Mouse (Mus musculus) cerebellum, postnatal 25 days (tissue): ENCODE data around the gene Tnnt3.

Source experiments
- DNase-seq, 2 experiments: peaks; one replicate each; pipeline ENCODE4 v3.0.0; 2021; ENCODE audit warnings: mixed read lengths in 2 of 2

Tnnt3 gene

DNA sequence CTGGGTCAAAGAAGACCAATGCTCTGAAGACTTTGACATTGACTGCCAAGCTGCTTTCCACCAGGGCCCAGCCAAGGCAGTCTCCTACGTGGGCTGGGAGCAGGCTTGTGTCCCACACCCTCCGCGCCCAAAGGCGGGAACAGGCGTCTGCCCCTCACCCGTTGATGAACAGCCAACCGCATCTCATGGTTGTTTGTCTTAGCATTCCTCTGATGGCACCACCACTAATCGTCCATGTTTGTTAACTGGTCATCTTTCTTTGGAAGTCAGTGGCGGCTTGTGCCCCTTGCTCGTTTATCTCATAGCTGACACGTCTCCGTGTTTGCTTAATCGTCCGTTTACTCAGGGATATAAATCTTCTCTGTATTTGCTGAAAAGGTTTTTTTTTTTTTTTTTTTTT is 10.9 kb downstream of the Tnnt3 start:
- DNase-seq = no peak

DNA sequence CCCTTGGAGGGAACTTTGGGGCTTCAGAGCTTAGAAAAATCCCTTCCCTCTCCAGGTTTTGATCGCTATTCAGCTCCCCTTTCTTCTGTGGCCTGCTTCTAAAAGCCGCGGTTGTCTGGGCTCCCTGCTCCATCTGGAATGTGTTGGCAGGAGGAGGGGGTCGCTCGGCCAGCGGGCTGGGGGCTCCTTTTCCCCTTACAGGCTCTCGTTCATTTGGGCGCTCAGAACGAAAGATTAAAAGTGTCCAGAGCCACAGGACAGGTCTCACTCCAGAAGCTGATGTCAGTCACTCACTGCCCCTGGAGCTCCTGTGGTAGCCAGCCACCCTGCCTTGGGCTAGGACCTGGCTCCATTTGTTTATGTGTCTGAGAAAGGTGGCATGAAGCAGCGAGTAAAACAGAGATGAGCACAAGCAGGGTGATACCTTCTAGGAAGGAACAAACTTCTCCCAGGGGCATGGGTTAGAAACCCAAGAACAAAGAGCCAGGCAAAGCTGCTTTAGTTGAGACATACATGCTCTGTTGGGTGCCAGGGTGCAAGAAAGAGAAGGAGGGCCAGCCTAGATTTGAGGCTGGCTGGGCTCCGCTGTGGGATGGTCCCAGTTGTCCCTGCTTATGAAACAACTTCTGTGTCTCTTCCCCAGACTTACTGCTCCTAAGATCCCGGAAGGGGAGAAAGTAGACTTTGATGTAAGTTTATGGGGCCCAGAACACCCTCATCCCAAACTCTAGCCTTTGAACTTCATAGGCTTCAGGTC is 11.6 kb downstream of the Tnnt3 start:
- no peak for DNase-seq

DNA sequence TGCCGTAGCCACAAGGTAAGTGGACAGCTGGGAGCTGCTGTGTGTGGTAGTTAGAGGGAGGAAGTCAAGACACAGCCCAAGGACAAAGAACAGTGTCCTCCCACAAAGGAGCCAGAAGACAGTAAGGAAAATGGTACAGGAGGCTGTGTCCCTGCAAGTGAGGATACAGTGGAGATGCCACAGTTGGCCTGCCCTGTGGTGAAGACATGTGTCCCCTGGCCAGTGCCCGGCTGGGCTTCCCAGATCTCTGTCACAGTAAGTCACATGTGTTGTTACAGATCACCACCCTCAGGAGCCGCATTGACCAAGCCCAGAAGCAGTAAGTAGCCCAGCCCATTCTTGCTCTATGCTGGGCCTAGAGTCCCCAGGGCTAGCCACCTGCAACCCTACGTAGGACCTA is 15.4 kb downstream of the Tnnt3 start:
- no peak for DNase-seq

DNA sequence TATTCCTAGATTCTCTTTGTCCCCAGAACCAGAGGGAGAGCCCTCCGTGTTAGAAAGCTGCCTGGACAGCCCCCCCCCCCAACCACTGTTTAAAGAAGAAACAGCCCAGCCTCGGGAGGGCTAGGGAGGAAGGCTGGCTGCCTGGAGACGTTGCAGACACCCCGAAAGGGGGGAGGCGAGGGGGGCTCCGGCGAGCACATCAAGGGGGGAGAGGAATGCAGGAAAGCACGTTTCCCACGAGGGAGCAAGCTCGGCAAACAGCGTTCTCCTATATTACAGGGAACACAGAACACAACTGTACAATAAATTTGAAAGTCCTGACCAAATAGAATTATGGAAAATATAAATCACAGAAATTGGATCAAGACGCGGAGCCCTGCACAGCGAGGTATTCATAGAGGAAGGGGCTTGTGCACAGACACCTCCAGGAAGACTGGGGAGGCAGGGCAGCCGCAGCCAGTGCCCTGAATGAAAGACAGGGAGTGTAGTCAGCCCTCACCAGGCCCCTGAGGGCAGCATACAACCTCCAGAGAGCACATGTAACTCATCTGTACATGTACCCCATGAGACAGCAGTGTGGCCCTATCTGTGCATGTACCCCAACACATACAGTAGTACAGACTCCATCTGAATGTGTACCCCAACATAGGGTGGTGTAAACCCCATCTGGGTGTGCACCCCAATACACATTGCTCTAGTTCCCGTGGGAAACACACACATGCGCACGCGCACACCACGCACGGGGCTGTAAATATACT is 17.8 kb downstream of the Tnnt3 start:
- DNase-seq = no peak

DNA sequence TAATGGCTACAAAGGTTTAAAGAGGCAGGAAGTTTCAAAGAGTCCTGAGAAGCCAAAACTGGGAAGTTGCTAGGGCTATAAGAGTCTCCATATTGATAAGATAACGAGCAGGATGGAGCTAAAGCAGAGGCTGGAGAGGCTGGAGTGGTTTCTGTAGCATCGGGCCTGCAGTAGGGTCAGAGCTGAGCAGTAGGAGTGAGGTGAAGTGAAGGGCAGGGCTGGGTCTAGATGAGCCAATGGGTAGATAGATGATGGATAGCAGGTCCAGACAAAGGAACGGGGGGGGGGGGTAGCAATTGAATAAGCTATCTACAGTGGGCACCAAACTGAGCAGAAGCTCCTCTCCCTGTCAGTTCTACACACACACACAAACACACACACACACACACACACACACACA is 18.9 kb downstream of the Tnnt3 start:
- DNase-seq = no peak

DNA sequence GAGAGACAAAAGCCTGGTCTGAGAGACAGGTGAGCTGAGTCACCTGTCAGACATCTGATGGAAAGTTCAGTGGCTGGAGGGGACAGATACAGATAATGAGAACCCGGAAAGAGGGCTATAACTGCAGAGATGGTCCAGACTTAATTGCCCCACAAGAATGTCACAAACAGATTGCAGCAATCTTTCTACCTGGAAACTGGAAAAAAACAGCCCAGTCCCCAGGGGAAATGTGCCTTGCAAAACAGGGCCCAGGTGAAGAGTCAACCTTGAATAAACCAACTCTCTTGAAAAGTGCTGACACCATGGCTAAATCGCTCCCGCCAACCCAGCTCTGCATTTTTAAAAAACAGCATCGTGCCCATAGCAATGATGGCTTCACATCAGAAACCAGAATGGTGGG is 21.7 kb downstream of the Tnnt3 start:
- no peak for DNase-seq

DNA sequence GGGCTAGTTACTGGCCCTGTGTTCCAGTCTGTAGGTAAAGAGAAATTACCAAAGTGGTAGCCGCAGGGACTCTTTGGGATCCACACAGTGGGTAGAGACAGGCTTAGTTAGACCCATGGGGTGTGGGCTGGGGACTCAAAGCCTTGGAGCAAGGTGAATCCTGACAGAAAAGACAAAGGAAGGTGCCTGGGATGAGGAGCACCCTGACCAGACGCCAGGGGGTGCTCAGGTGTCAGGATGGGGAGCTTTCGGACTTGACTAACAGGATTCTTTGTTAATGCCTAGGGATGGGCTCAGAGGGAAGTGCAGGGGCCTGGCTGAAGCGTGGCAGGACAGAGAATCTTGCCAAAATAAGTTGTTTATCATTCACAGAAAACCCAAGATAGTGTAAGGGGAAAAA is 23.7 kb downstream of the Tnnt3 start:
- peak in 1 of 2 experiments; percentile 59 for DNase-seq

DNA sequence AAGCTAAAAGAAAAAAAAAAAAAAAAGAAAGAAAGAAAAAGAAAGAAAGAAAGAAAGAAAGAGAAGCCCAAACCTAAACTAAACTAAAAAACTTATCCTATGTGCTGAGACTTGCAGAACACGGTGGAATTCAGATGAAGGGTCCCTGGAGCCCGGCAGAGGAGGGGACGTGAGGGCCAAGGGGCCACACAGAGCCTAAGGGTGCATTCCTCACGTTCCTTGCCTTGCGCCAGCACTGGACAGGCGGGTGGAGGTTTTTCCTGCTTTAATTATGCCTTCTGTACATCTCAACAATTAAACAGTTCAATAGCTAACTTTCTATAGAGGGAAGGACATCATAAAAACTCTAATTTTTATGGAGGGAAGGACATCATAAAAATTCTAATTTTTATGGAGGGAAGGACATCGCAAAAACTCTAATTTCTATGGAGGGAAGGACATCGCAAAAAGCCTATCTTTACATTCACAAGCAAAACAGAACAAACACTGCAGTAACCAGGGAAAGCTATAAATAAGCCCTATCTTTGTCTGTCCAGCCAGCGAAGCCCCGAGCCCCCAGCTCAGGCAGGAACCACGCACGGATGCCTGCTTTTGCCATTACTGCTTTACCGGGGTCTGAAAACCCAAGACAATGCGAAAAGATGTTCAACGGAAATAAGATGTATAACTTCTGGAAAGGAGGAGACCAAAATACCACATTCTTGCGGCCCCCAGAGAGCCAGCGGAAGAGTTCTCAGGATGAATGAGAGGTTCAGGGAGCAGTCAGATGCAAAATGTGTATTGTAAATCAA is 24.8 kb downstream of the Tnnt3 start:
- no peak for DNase-seq

DNA sequence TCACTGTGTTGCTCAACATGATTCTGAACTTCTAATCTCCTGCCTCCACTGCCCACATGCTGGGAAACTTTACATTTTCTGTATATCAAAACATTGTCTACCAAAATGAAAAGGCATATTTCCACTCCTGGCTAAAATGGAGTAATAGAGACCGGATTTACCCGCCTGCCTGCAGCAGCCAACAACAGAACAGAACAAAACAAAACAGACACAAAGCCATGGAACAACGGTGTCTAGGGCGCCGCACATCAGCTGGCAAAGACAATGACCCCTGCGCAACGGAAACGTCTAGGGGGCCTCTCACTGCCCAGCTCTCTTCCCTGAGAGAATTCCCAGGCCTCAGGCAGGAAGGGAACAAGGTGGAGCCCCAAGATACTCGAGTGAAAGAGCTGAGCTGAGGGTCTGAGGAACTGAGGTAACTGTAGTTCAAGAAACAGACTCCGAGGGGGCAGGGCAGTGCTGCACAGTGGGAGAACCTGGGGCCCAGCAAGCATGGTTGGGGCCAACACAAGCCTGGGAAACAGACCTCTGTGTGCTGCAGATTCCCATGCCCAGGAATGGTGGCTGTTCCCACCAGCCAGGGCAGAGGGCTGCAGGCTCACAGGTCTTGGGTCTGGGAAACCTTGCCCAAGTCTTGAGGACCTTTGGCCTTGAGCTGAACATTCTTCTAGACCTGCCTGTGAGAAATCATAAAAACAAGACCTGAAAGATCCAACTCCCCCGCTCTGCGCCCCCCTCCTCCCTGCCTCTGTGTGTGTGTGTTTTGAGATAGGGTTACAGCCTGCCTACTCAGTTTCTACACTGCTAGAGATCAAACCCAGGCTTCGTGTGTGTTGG is 26.9 kb downstream of the Tnnt3 start:
- DNase-seq = no peak

DNA sequence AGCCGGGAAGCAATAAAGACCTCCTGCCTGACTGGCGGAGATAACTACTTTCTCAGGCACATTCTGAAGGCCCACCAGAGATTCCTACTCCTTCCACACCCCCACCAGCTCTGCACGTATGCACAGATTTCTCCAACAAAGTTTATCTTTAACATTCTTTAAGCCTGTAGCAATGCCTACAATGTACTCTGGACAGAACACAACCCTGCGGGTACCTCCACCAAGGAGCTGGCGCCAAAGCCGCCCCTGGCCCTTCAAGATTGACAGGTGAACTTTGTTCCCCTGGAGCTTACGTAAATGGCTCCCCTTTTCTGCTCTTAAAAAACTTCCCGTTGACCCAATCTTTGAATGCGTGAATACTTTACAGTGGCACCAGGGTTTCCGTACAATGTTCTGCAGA is 30.7 kb downstream of the Tnnt3 start:
- no peak for DNase-seq

DNA sequence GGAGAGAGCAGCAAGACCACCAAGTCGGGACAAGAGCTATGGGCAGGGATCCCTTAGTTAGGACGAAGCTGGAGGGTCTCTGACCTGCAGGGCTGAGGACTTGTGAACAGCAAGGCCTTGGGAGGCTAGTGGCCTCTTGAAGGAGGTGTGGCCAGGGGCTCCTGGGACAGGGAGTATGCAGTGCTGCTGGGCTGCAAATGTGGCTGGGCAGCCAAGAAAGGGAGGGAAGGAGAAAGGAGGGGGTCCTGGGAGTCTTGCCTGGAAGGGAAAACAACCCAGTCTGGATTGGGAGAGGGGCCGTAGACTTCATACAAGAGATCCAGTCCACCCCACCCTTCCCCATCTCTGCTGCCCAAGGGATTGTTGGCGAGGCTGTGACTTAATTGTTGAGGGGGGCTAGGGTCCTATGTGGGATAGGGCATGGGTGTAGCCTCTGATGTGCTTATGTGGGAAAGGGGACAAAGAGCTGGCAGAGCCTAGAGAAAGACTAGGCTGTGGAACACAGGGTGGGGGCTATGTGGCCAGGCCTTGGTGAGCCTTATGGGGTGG is 33.4 kb downstream of the Tnnt3 start:
- DNase-seq = no peak

DNA sequence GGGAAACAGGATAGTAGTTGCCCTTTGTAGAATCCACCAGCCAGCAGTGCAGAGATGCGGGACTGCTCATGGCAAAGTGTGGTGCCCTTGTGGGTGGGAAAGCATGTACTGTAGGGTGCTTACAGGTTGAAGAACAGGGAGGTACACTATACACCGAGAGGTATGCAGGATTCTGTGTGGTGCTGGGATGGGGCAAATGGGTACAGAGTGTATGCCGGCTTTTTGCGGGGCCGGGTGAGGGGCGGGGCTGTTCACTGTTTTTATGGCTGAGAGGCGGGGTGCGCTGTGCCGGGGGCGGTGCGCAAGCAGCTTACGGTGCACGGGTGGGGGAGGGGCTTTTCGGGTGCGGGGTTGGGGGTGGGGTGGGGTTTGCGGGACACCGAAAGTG is 34.0 kb downstream of the Tnnt3 start, which contains the start of gene Mrpl23:
TSS of gene Mrpl23 (plus strand) at position 16 of the 388 bp plus-strand sequence.
- DNase-seq = no peak

DNA sequence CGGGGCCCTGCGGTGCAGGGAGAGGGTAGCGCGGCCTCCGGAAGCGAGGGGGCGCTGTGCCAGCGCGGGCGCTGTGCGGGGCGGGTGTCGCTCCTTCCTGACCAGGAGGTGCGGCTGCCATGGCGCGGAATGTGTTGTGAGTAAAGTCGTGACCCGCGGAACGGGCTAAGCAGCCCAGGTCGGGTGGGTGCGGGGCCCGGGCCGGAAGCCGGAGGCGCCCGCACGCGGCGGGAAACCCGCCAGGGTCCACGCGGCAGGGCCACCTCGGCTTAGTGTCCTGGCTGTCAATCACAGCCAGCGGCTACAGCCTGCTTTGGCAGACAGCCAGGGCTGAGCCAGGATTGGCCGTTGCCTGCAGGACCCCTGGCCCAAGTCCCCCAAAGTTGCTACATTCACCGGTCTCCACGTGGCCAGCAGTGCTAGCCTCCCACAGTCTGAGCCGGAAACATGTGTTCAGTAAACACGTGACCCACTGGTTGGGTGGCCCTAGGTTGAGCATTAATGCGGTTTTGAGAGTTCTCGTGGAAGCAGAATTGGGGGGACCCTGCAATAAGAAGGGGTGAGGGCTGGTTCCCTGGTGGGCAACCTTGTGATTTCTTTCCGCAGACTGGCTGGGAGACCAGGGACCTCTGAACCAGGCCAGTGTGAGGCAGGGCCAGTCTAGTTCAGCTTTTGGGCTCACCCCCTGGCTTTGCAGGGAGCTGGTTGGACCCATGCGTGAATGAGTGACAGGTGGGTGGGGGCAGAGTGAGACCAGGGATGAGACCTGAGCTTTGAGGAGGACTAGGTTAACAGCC is 34.6 kb downstream of the Tnnt3 start:
- DNase-seq = peak; percentile 95 to 96

DNA sequence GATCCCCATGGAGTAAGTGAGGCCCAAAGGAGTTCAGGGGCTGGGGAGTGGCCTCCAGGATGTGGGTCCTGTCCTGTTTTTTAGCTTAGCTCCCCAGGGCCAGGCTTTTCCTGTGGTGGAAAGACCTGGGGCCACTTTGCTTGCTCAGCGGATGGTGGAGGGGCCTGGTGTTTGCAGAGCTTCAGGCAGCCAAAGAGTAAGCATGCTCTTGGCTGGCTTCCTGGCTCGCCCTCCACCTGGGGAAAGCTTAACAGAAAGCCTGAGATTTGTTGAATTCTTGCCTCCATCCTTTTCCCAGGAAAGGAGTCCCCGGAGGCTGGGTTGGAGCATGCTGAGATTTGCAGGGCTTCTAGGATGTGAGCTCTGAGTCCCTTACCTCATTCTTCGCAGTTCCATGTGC is 36.5 kb downstream of the Tnnt3 start:
- DNase-seq = no peak

DNA sequence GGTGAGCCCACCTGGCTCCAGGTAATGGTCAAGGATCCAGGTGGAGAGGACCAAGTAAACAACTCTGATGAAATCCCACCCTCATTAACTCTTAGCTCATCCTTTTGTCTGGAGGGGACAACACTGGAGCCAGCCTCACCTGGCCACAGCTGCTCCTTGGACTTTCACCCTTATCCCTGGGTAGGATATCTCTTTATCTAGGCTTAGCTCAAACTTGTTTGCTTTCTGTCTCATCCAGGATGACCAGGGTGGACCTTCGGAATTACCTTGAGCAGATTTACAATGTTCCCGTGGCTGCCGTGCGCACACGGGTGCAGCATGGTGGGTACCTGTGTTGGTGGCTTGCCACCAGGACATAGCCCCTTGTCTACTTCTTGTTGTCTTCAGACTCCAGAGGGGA is 37.2 kb downstream of the Tnnt3 start:
- no peak for DNase-seq

DNA sequence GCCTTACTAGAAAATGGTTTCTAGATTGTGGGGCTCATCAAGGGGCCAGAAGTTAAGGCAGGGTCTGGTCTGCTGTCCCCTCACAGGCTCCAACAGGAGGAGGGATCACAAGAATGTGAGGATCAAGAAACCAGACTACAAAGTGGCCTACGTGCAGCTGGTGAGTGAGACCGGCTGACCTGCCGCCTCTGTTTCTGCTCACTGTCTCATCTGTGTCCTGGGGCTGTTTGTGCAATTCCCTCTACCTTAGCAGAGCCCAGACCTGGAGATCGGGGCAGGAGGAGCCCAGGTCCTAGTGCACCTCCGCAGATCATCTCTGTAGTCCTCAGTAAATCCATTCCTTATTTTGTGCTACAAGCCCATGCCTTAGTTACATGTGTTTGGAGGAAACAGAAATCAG is 38.5 kb downstream of the Tnnt3 start:
- no peak for DNase-seq

DNA sequence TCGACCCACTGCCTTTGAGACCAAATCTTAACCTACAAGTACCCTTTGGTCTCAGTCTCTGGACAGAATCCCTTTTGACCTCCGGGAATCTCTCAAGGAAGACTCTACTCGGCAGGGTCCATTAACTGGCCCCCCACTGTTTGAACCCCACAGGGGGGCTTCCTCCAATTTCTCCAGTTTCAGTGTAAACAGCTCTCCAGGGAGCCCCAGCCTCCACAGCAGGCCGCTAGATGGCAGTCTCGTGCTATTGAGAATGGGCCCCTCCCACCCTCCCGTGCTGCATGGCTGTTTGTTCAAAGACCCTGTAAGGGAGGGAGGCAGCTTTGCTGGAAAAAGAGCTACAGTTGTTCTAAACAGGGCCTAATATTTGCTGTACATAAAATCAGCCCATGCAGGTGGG is 39.2 kb downstream of the Tnnt3 start:
- peak; percentile 78 to 88 for DNase-seq

DNA sequence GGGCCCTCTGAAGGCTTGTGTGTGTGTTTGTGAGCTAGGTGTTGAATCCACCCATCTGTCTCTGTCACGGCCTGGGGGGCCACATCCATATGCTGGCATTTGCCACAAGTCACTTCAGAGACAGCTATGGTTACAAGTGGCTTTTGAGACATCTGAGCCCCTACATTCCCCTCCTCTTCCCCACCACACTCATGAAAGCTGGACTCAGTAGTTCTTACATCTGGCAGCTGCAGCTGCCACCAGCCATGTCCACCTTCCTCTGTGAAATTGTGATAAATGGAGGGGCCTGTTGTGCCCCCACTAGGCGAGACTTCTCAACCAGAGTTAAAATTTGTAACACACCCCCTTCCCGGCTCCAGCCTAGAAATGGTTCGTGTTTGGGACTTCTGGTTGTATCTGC is 39.7 kb downstream of the Tnnt3 start:
- no peak for DNase-seq

DNA sequence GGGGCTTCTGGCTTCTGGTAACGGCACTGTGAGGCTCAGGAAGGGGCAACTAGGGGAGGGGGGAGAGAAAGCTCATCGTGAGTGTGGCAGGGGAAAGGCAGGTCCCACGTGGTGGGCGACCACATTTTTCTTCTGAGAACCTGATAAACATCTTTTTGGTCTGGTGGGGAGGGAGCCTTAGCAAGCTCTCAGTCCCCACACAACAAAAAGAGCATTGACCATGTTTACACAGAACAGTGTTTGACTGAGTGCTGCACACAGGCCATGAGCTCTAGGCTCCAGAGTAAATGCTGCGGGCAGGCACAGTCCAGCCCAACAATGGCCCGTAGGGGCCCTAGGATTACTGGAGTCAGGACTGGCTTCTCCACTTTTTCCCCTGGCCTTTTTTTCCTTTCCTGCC is 40.1 kb downstream of the Tnnt3 start:
- DNase-seq = no peak

DNA sequence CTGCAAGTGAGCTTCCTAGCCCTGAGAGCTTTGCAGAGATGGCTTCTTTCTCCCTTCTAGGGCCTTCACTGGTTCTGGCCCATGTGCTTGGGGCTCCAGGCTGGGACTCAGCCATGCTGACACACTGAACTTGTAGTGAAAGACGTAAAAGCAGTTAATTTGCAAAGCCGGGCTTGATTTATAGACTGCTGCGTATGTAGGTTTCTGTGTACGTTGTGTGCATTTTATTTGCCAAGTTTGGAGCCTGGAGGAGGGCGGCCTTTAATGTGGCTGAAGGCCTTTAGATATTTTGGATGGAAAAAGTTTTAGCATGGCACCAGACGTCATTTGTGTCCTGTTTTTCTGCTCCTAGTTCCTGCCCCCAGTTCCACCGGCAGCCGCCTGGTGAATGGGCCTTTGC is 41.2 kb downstream of the Tnnt3 start:
- no peak for DNase-seq

DNA sequence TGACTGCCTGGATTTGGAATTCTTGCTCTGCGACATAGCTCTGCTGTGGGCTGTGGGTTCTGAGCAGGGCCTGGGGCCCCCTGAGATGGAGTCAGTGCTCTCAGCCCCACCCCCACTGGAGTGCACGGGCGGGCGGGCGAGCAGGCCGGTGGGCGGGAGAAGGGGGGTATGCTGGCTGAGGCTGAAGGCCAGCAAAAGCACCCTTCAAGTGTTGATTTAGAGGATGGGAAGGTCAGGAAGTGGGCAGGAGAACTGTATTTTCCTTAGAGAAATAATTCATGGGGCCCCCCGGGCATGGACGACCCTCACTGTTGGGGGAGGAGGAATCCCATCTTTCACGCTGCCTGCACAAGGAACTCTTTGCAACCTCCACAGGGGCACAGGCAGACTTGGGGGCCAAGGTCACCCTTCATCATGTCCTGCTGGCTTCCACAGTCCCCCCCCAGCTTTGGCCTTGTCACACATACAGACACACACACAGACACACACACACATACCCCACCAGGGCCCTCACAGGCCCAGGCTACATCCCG is 44.2 kb downstream of the Tnnt3 start:
- peak in 1 of 2 experiments; percentile 4 for DNase-seq
